Mouse (Mus musculus) embryonic facial prominence, embryonic 11.5 days (tissue): ENCODE results near the gene Hmcn2. TPM values are rescaled to one million over a fixed set of nuclear protein-coding genes. Genes with fewer than 3 reads are reported as not detected.

ENCODE experiments used
- ATAC-seq: fragments of 200-750 bp; cut with Nextera tagmentation; replicated peaks from 2 replicates; pipeline ENCODE4 v1.8.0; 2017; ENCODE audit warnings: low read depth; ENCODE audit not compliant: insufficient number of reproducible peaks, low FRiP score, low TSS enrichment
- DNase-seq: peaks from one replicate; pipeline ENCODE4 v3.0.0-alpha.2; 2015; ENCODE audit warnings: low spot score
- H3K27ac ChIP-seq: fragments of 300-500 bp; sonication (generic); replicated peaks from 2 replicates; pipeline ENCODE4 v1.5.1; 2014; ENCODE audit warnings: mild to moderate bottlenecking, low read depth, low read length, control low read depth
- H3K27me3 ChIP-seq: fragments of 300-500 bp; sonication (generic); 2 replicates; pipeline ENCODE4 v1.6.1; 2014; ENCODE audit warnings: mild to moderate bottlenecking, low read length, moderate library complexity, mixed read lengths; ENCODE audit not compliant: control insufficient read depth, insufficient read depth
- H3K36me3 ChIP-seq: fragments of 300-500 bp; sonication (generic); replicated peaks from 2 replicates; pipeline ENCODE4 v1.6.1; 2014; ENCODE audit warnings: low read depth, mild to moderate bottlenecking, low read length, moderate library complexity, mixed read lengths; ENCODE audit not compliant: control insufficient read depth, insufficient read depth
- H3K4me1 ChIP-seq: fragments of 300-500 bp; sonication (generic); 2 replicates; pipeline ENCODE4 v1.6.1; 2014; ENCODE audit warnings: low read length, mixed read lengths; ENCODE audit not compliant: control insufficient read depth, insufficient read depth
- H3K4me2 ChIP-seq: fragments of 300-500 bp; sonication (generic); 2 replicates; pipeline ENCODE4 v1.6.1; 2014; ENCODE audit warnings: low read depth, mild to moderate bottlenecking, control low read depth, low read length, moderate library complexity
- H3K4me3 ChIP-seq: fragments of 300-500 bp; sonication (generic); 2 replicates; pipeline ENCODE4 v1.5.1; 2014; ENCODE audit warnings: low read depth, low read length, control low read depth
- H3K9ac ChIP-seq: fragments of 300-500 bp; sonication (generic); replicated peaks from 2 replicates; pipeline ENCODE4 v1.6.1; 2014; ENCODE audit warnings: mild to moderate bottlenecking, control low read depth, low read length
- H3K9me3 ChIP-seq: fragments of 300-500 bp; sonication (generic); replicated peaks from 2 replicates; pipeline ENCODE4 v1.6.1; 2016; ENCODE audit warnings: mild to moderate bottlenecking, low read length, inconsistent platforms, mixed read lengths; ENCODE audit not compliant: control insufficient read depth
- WGBS: fragments of 180-500 bp; shearing (Covaris S2); extraction: QIAGEN DNeasy Blood & Tissue Kit; methylation state at CpG from one replicate; pipeline ENCODE4 v1.1.7; 2014; 5-methylcytosine and 5-hydroxymethylcytosine counted together
- polyA plus RNA-seq: library from polyadenylated mRNA; unstranded; fragments of >200 nt; fragmentation: Nextera tagmentation; extraction: Ambion mirVana; gene quantifications from 2 replicates; pipeline ENCODE4 v1.2.1, GENCODE M21; 2014

Gene Hmcn2
- polyA plus RNA-seq, 1 experiment from 2014 or later = 0.10 TPM

- 47% methylated on average over 4 of the region's 4 CpGs for WGBS
- no peaks in the 10 kb centered on the region for H3K27me3 ChIP-seq
- no peaks in the 10 kb centered on the region for H3K9me3 ChIP-seq
- DNase-seq = peak; percentile 39
- H3K4me3 ChIP-seq = no peak overlapping the region
- no peak overlapping the region for H3K27ac ChIP-seq
- H3K36me3 ChIP-seq = no peaks in the 10 kb centered on the region
- no peak overlapping the region for H3K4me2 ChIP-seq
- H3K4me1 ChIP-seq = no peaks in the 10 kb centered on the region
- H3K9ac ChIP-seq = no peak overlapping the region
- no peak for ATAC-seq
Observed at GRCm38 (mm10) chr2:31305684-31306083, 8.5 kb upstream of the Hmcn2 start.

DNA sequence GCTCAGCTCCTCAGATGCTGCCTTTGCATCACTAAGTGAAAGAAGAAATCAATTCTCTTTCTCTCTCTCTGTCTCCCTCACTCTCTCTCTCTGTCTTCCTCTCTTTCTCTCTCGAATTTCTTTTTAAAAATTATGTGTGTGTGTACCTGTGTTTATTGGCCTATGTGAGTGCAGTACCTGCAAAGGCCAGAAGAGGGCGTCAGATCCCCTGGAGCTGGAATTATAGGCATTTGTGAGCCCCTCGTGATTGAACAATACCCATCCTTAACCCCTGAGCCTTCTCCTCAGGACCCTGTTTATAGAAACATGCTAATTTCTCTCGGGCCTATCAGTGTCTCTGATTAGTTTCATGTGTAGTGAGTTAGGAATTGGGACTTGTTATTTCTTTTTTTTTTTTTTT, 6.0 kb upstream of the Hmcn2 start:
- Histone ChIP-seq H3K4me3 (no peak overlapping the region), H3K4me2 (no peak overlapping the region), H3K27me3 (peaks cover 7% of the 10 kb centered on the region), H3K27ac (no peak overlapping the region), H3K9ac (no peak overlapping the region), H3K9me3 (no peaks in the 10 kb centered on the region), H3K4me1 (no peaks in the 10 kb centered on the region), H3K36me3 (no peaks in the 10 kb centered on the region)
- DNase-seq (no peak), ATAC-seq (no peak)
- 58% methylated on average over 4 of the region's 4 CpGs for WGBS

GRCm38 (mm10) chr2:31309549-31309948, 4.7 kb upstream of the Hmcn2 start:
- no peak for ATAC-seq
- Histone ChIP-seq H3K9me3 (no peaks in the 10 kb centered on the region), H3K27ac (no peak overlapping the region), H3K36me3 (no peaks in the 10 kb centered on the region), H3K4me2 (no peak overlapping the region), H3K4me3 (no peak overlapping the region), H3K4me1 (peaks cover 6% of the 10 kb centered on the region), H3K9ac (no peak overlapping the region), H3K27me3 (peaks cover 20% of the 10 kb centered on the region)
- 78% methylated on average over 15 of the region's 15 CpGs for WGBS
- DNase-seq = no peak

GRCm38 (mm10) chr2:31318162-31318561, 3.9 kb downstream of the Hmcn2 start:
- ATAC-seq = no peak
- Histone ChIP-seq H3K4me3 (no peak overlapping the region), H3K9me3 (no peaks in the 10 kb centered on the region), H3K27me3 (peaks cover 29% of the 10 kb centered on the region), H3K36me3 (no peaks in the 10 kb centered on the region), H3K9ac (no peak overlapping the region), H3K4me2 (no peak overlapping the region), H3K27ac (no peak overlapping the region), H3K4me1 (peaks cover 6% of the 10 kb centered on the region)
- peak; percentile 19 for DNase-seq
- WGBS = 15% methylated on average over 2 of the region's 2 CpGs

GRCm38 (mm10) chr2:31319200-31319599, 5.0 kb downstream of the Hmcn2 start:
- WGBS = 67% methylated on average over 2 of the region's 2 CpGs
- ATAC-seq = no peak

DNA sequence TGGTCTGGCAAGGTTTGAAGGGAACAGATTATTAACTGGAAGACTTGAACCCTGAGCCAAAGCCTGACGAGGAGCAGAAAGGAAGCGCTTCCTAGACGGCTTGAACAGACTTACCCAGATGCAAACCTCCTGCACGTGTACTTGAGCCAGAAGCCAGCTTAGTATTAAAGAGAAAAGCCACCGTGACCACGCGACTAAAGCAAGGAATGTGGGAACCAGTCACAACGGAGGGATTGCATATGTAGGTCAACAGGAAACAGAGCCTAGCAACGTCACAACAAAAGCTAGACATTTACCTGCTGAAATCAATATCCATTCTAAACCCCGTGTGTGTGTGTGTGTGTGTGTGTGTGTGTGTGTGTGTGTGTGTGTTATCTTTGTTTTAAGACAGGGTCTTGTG, 13.0 kb downstream of the Hmcn2 start:
- Histone ChIP-seq H3K9ac (no peak overlapping the region), H3K4me2 (no peak overlapping the region), H3K27ac (no peak overlapping the region), H3K4me1 (no peaks in the 10 kb centered on the region), H3K9me3 (no peaks in the 10 kb centered on the region), H3K27me3 (no peaks in the 10 kb centered on the region), H3K4me3 (no peak overlapping the region), H3K36me3 (no peaks in the 10 kb centered on the region)
- WGBS = 47% methylated on average over 10 of the region's 10 CpGs
- ATAC-seq (no peak), DNase-seq (peak; percentile 39)

More at GRCm38 (mm10) chr2:31319200-31319599, 5.0 kb downstream of the Hmcn2 start:
- H3K27ac ChIP-seq = no peak overlapping the region
- no peaks in the 10 kb centered on the region for H3K36me3 ChIP-seq
- H3K4me1 ChIP-seq = peaks cover 2% of the 10 kb centered on the region
- DNase-seq = no peak
- H3K9me3 ChIP-seq = no peaks in the 10 kb centered on the region
- no peak overlapping the region for H3K9ac ChIP-seq
- no peak overlapping the region for H3K4me2 ChIP-seq
- H3K4me3 ChIP-seq = no peak overlapping the region
- peaks cover 19% of the 10 kb centered on the region for H3K27me3 ChIP-seq

- no peaks in the 10 kb centered on the region for H3K27me3 ChIP-seq
- no peak for ATAC-seq
- no peak overlapping the region for H3K4me2 ChIP-seq
- H3K9me3 ChIP-seq = no peaks in the 10 kb centered on the region
- WGBS = 50% methylated on average over 12 of the region's 12 CpGs
- no peak overlapping the region for H3K9ac ChIP-seq
- no peaks in the 10 kb centered on the region for H3K4me1 ChIP-seq
- no peak for DNase-seq
- no peaks in the 10 kb centered on the region for H3K36me3 ChIP-seq
- no peak overlapping the region for H3K4me3 ChIP-seq
- H3K27ac ChIP-seq = no peak overlapping the region
Observed at GRCm38 (mm10) chr2:31337706-31338330, 23.6 kb downstream of the Hmcn2 start.

GRCm38 (mm10) chr2:31339826-31340225, 25.6 kb downstream of the Hmcn2 start:
- Histone ChIP-seq H3K9me3 (no peaks in the 10 kb centered on the region), H3K36me3 (no peaks in the 10 kb centered on the region), H3K4me2 (no peak overlapping the region), H3K27me3 (no peaks in the 10 kb centered on the region), H3K27ac (no peak overlapping the region), H3K4me3 (no peak overlapping the region), H3K4me1 (no peaks in the 10 kb centered on the region), H3K9ac (no peak overlapping the region)
- no peak for ATAC-seq
- peak; percentile 78 for DNase-seq
- WGBS = 21% methylated on average over 9 of the region's 9 CpGs
